In the genomic region with DNA sequence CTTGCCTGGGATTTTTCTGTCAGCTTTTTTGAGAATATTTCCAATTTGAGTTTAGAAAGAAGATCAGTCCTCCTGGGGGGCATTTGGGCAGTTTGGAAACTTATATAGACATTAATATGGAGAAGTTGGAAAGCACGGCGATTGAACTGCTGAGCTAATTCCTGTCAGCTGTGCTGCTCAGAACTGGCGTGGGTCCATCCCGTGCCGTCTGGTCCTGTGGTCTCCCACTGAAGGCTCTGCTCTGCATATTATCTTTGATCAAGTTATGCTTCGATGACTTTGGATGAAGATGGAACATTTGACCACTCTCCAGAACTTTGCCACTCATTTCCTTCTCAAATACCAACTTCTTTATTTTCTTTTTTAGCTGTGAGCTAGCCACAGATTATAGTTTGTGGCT, we compare ENCODE assay signal across 13 mouse cellular contexts.
DNase-seq lines count a peak whose midpoint lies in the region; ATAC-seq and TF ChIP-seq lines count a peak whose summit lies in the region.
"Had no signal": no experiment of that assay in that cellular context is flagged by ENCODE, and none has a peak within 500 bp of the region (broad histone marks: within the 10 kb centered on the region; RNA-seq: fewer than 3 reads in every experiment).

No protein-coding gene starts in this region.

- no peak overlapping the region for H3K9ac ChIP-seq in forebrain, postnatal 0 days
- H3K9ac ChIP-seq: limb, embryonic 15.5 days; neural tube, embryonic 15.5 days had no signal

- H3K27me3 ChIP-seq in forebrain, postnatal 0 days (ENCODE audit: insufficient read depth, low read length) = no peaks in the 10 kb centered on the region
- H3K27me3 ChIP-seq in forebrain, embryonic 10.5 days (ENCODE audit: poor library complexity, severe bottlenecking) = no peaks in the 10 kb centered on the region
- H3K27me3 ChIP-seq: limb, embryonic 15.5 days; megakaryocyte, embryonic 14.5 days; neural tube, embryonic 15.5 days had no signal

- no peaks in the 10 kb centered on the region for H3K4me1 ChIP-seq in forebrain, postnatal 0 days (ENCODE audit: insufficient read depth)
- H3K4me1 ChIP-seq in forebrain, embryonic 10.5 days = no peaks in the 10 kb centered on the region
- H3K4me1 ChIP-seq: limb, embryonic 15.5 days; megakaryocyte, embryonic 14.5 days; neural tube, embryonic 15.5 days had no signal

- no peak overlapping the region for H3K4me2 ChIP-seq in forebrain, postnatal 0 days (ENCODE audit: low read depth)
- H3K4me2 ChIP-seq: limb, embryonic 15.5 days; neural tube, embryonic 15.5 days had no signal

- WGBS in forebrain, postnatal 0 days = 57% methylated on average over 6 of the region's 6 CpGs
- WGBS in forebrain, embryonic 10.5 days = 88% methylated on average over 6 of the region's 6 CpGs

- no peak overlapping the region for H3K27ac ChIP-seq in forebrain, postnatal 0 days (ENCODE audit: low read depth, low read length)
- H3K27ac ChIP-seq in forebrain, embryonic 10.5 days = no peak overlapping the region
- H3K27ac ChIP-seq: limb, embryonic 15.5 days; neural tube, embryonic 15.5 days had no signal

- H3K36me3 ChIP-seq in forebrain, postnatal 0 days (ENCODE audit: insufficient read depth) = no peaks in the 10 kb centered on the region
- H3K36me3 ChIP-seq in forebrain, embryonic 10.5 days (replicated peaks) = no peaks in the 10 kb centered on the region
- H3K36me3 ChIP-seq: G1E; limb, embryonic 15.5 days; neural tube, embryonic 15.5 days had no signal

- H3K4me3 ChIP-seq in forebrain, postnatal 0 days (ENCODE audit: low read depth, low read length) = no peak overlapping the region
- H3K4me3 ChIP-seq in forebrain, embryonic 10.5 days = no peak overlapping the region
- H3K4me3 ChIP-seq: limb, embryonic 15.5 days; megakaryocyte, embryonic 14.5 days; neural tube, embryonic 15.5 days had no signal

- peak; percentile 5 for DNase-seq in forebrain, postnatal 0 days
- no peak for DNase-seq in forebrain, embryonic 10.5 days (ENCODE audit: extremely low spot score, low spot score)
- peak; percentile 24 for DNase-seq in right cerebral cortex, postnatal 4 days
- no peak for DNase-seq in right cerebral cortex, adult 2 months (ENCODE audit: low spot score in 2 of 2)
- peak; percentile 38 to 74 for DNase-seq in cerebellum, postnatal 4 days (ENCODE audit: low spot score in 2 of 2)
- no peak for DNase-seq in left cerebral cortex, adult 18-20 months (ENCODE audit: low spot score in 2 of 2)
- no peak for DNase-seq in lung, postnatal 25 days (ENCODE audit: low spot score)
- DNase-seq: heart, postnatal 14 days; lung, adult 18-20 months had no signal

- no peak for ATAC-seq in forebrain, postnatal 0 days

- H3K9me3 ChIP-seq in forebrain, postnatal 0 days (ENCODE audit: low read length) = no peaks in the 10 kb centered on the region
- H3K9me3 ChIP-seq in forebrain, embryonic 10.5 days = no peaks in the 10 kb centered on the region
- H3K9me3 ChIP-seq: G1E; limb, embryonic 15.5 days; megakaryocyte, embryonic 14.5 days; neural tube, embryonic 15.5 days had no signal

- no peak for TF ChIP-seq CTCF in forebrain, postnatal 0 days (IDR thresholded peaks at IDR 0.05; ENCODE audit: low read depth)

Comparison
In these comparisons a context has a peak if more than half of its experiments do, and no peak if none do; other contexts are left out.
1. DNase-seq: peak in forebrain, postnatal 0 days (single experiment), right cerebral cortex, postnatal 4 days (single experiment) and cerebellum, postnatal 4 days (2 of 2); none in forebrain, embryonic 10.5 days (single experiment), right cerebral cortex, adult 2 months (0 of 2), left cerebral cortex, adult 18-20 months (0 of 2) and lung, postnatal 25 days (single experiment).